Mouse (Mus musculus): ENCODE data around the gene Shc3. TPM values are rescaled to one million over a fixed set of nuclear protein-coding genes. Genes with fewer than 3 reads are reported as not detected.

Gene Shc3
- 0.15 TPM for polyA plus RNA-seq (2017; shearing (Covaris generic))

DNA sequence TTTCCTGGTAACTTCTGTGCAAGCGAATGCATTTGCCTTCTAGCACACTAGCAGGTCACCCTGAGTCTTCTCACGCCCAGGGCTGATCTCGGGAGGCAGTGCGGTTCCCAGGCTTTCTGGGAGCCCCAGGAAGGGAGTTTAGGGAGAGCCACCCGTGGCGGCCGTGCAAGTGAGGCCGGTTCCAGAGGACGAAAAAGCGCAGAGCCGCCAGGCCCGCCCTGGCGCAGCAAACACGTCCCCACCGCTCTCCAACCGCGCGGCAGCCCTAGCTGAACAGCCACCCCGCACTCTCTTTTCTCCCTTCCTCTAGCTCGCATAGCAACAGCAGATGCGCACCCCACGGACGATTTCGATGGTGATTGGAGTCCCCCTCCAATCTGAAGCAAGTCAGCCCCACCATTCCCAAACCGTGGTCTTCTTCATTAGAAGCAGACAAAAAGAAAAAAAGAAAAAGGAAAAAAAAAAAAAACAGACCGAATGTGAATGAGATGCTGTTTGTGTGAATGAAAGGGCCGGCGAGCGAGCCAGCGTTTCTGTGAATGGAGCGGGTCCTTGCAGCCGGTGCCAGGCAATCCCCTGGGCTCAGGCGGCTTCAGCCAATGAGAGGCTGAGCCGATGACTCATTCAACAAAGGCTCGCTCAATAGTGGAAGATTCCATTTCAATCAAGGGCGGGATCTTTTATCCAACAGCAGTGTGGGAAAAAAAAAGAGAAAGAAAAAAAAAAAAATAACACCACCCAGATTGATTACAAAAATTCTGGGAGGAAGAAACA, at the start of gene Shc3:
TSS of gene Shc3 (minus strand) at position 509 of the 774 bp plus-strand sequence.

GRCm38 (mm10) chr13:51408519-51409001, 160.7 kb downstream of the Shc3 start, which contains the start of gene S1pr3:
S1pr3 (plus strand) TSS chr13:51408639.

Other genes starting within 250 kb of the Shc3 start
- gene S1pr3, start 160.8 kb downstream of the Shc3 start, polyA plus RNA-seq (2017; shearing (Covaris generic)): not detected
- 136 TPM for gene Cks2, start 75.8 kb upstream of the Shc3 start, polyA plus RNA-seq (2017; shearing (Covaris generic))
- gene Secisbp2, start 82.3 kb upstream of the Shc3 start, polyA plus RNA-seq (2017; shearing (Covaris generic)): 51.0 TPM
- gene Sema4d, start 224.3 kb upstream of the Shc3 start, polyA plus RNA-seq (2017; shearing (Covaris generic)): 159 TPM